ENCODE assay signal across 23 mouse cellular contexts in genomic region chr2:35810027-35810426, GRCm38 (mm10).
DNase-seq lines count a peak whose midpoint lies in the region; ATAC-seq and TF ChIP-seq lines count a peak whose summit lies in the region.
"Had no signal": no experiment of that assay in that cellular context is flagged by ENCODE, and none has a peak within 500 bp of the region (broad histone marks: within the 10 kb centered on the region; RNA-seq: fewer than 3 reads in every experiment).

No protein-coding gene starts in this region.

- peak; percentile 41 for DNase-seq in gastrocnemius, adult 2 months
- no peak for DNase-seq in gastrocnemius, postnatal 10 days
- peak; percentile 93 for DNase-seq in heart, adult 11 months
- DNase-seq in heart, postnatal 10 days: no peak
- peak; percentile 36 for DNase-seq in lung, postnatal 0 days (ENCODE audit: low spot score)
- DNase-seq in lung, postnatal 4 days: no peak
- DNase-seq: adrenal gland, adult 8-10 months; adrenal gland, postnatal 14 days; adrenal gland, postnatal 36 days; B cell, adult 2 months; cerebellum, adult 11-12 months; cerebellum, adult 2 months; cerebellum, adult 9-10 months; cerebellum, postnatal 10 days; cerebellum, postnatal 25 days had no signal

- TF ChIP-seq EP300 in lung, postnatal 0 days (IDR thresholded peaks at IDR 0.05): no peak

- ATAC-seq in lung, postnatal 0 days: peak; percentile 55
- ATAC-seq: activated CD4-positive, CD25-positive, alpha-beta regulatory T cell, adult 4 months; CD4-positive, CD25-positive, alpha-beta regulatory T cell, adult 4 months; forebrain, embryonic 13.5 days; forebrain, embryonic 15.5 days; Patski had no signal

- no peaks in the 10 kb centered on the region for H3K4me1 ChIP-seq in lung, postnatal 0 days (ENCODE audit: insufficient read depth, low read depth, low read length)
- H3K4me1 ChIP-seq: embryonic facial prominence, embryonic 12.5 days had no signal

- no peaks in the 10 kb centered on the region for H3K36me3 ChIP-seq in lung, postnatal 0 days (ENCODE audit: insufficient read depth, low read length)
- H3K36me3 ChIP-seq: embryonic facial prominence, embryonic 10.5 days; embryonic facial prominence, embryonic 12.5 days; forebrain, embryonic 15.5 days; G1E had no signal

- intact Hi-C loops in gastrocnemius, adult 2 months (cut with DNase I): no loop called here
- intact Hi-C loops in heart, postnatal 10 days (cut with DNase I): no loop called here

- H3K4me2 ChIP-seq in lung, postnatal 0 days (replicated peaks; ENCODE audit: low read depth, low read length): no peak overlapping the region
- H3K4me2 ChIP-seq: embryonic facial prominence, embryonic 12.5 days; forebrain, embryonic 13.5 days; forebrain, embryonic 15.5 days had no signal

- H3K4me3 ChIP-seq in gastrocnemius, adult 2 months: no peak overlapping the region
- H3K4me3 ChIP-seq in lung, postnatal 0 days (ENCODE audit: low read depth, low read length): no peak overlapping the region
- H3K4me3 ChIP-seq: embryonic facial prominence, embryonic 10.5 days; embryonic facial prominence, embryonic 12.5 days; forebrain, embryonic 13.5 days; forebrain, embryonic 15.5 days had no signal

- WGBS in lung, postnatal 0 days: 60% methylated on average over 3 of the region's 3 CpGs

- no peak overlapping the region for H3K27ac ChIP-seq in gastrocnemius, adult 2 months
- H3K27ac ChIP-seq in lung, postnatal 0 days (ENCODE audit: low read length): no peak overlapping the region
- H3K27ac ChIP-seq: embryonic facial prominence, embryonic 10.5 days; embryonic facial prominence, embryonic 12.5 days; forebrain, embryonic 13.5 days; forebrain, embryonic 15.5 days had no signal

- no peak overlapping the region for H3K9ac ChIP-seq in lung, postnatal 0 days (replicated peaks; ENCODE audit: low read depth)
- H3K9ac ChIP-seq: embryonic facial prominence, embryonic 12.5 days; forebrain, embryonic 13.5 days; forebrain, embryonic 15.5 days had no signal

- H3K27me3 ChIP-seq in lung, postnatal 0 days (replicated peaks; ENCODE audit: insufficient read depth, low read length): no peaks in the 10 kb centered on the region
- H3K27me3 ChIP-seq: embryonic facial prominence, embryonic 12.5 days; forebrain, embryonic 15.5 days; Patski had no signal

- H3K9me3 ChIP-seq in lung, postnatal 0 days (ENCODE audit: low read length): no peaks in the 10 kb centered on the region
- H3K9me3 ChIP-seq: embryonic facial prominence, embryonic 10.5 days; embryonic facial prominence, embryonic 12.5 days; forebrain, embryonic 13.5 days; forebrain, embryonic 15.5 days; G1E had no signal

- no peak for TF ChIP-seq CTCF in gastrocnemius, adult 2 months (IDR thresholded peaks at IDR 0.05)
- TF ChIP-seq CTCF in lung, postnatal 0 days (IDR thresholded peaks at IDR 0.05): no peak

Comparison
In these comparisons a context has a peak if more than half of its experiments do, and no peak if none do; other contexts are left out.
1. DNase-seq: peak in gastrocnemius, adult 2 months (single experiment), heart, adult 11 months (single experiment) and lung, postnatal 0 days (single experiment); none in gastrocnemius, postnatal 10 days (single experiment), heart, postnatal 10 days (0 of 2) and lung, postnatal 4 days (0 of 2).